Mouse (Mus musculus) limb, embryonic 14.5 days (tissue): ENCODE data around the gene Papolg. TPM values are rescaled to one million over a fixed set of nuclear protein-coding genes. Genes with fewer than 3 reads are reported as not detected.
"Not testable (repeated sequence)": the region's sequence is repeated elsewhere in the genome, so short reads cannot be mapped to it uniquely, and the experiment has no call there.

ENCODE experiments used
- ATAC-seq: fragments of 200-750 bp; cut with Nextera tagmentation; 2 replicates; pipeline ENCODE4 v1.8.0; 2017; ENCODE audit warnings: low read depth, moderate number of reproducible peaks, moderate TSS enrichment; ENCODE audit not compliant: low FRiP score
- DNase-seq: peaks from one replicate; pipeline ENCODE4 v3.0.0-alpha.2; 2015; ENCODE audit warnings: low spot score
- H3K27ac ChIP-seq: fragments of 300-500 bp; sonication (generic); replicated peaks from 2 replicates; pipeline ENCODE4 v1.5.1; 2014; ENCODE audit warnings: low read depth, mild to moderate bottlenecking, low read length, moderate library complexity, mixed read lengths
- H3K27me3 ChIP-seq: fragments of 300-500 bp; sonication (generic); 2 replicates; pipeline ENCODE4 v1.6.1; 2014; ENCODE audit warnings: low read length, mixed read lengths; ENCODE audit not compliant: control insufficient read depth, insufficient read depth
- H3K36me3 ChIP-seq: fragments of 300-500 bp; sonication (generic); 2 replicates; pipeline ENCODE4 v1.6.1; 2014; ENCODE audit warnings: mild to moderate bottlenecking, low read length, moderate library complexity, mixed read lengths; ENCODE audit not compliant: control insufficient read depth, insufficient read depth
- H3K4me1 ChIP-seq: fragments of 300-500 bp; sonication (generic); 2 replicates; pipeline ENCODE4 v1.6.1; 2014; ENCODE audit warnings: antibody characterized with exemption, low read length, mixed read lengths; ENCODE audit not compliant: control insufficient read depth, insufficient read depth
- H3K4me2 ChIP-seq: fragments of 300-500 bp; sonication (generic); replicated peaks from 2 replicates; pipeline ENCODE4 v1.6.1; 2014; ENCODE audit warnings: low read depth, mild to moderate bottlenecking, low read length, moderate library complexity; ENCODE audit not compliant: severe bottlenecking
- H3K4me3 ChIP-seq: fragments of 300-500 bp; sonication (generic); replicated peaks from 2 replicates; pipeline ENCODE4 v1.5.1; 2014; ENCODE audit warnings: low read length
- H3K9ac ChIP-seq: fragments of 300-500 bp; sonication (generic); 2 replicates; pipeline ENCODE4 v1.6.1; 2014; ENCODE audit warnings: mild to moderate bottlenecking, low read depth, low read length, moderate library complexity; ENCODE audit not compliant: severe bottlenecking
- H3K9me3 ChIP-seq: fragments of 300-500 bp; sonication (generic); 2 replicates; pipeline ENCODE4 v1.6.1; 2016; ENCODE audit warnings: low read length; ENCODE audit not compliant: control insufficient read depth
- POLR2A ChIP-seq: fragments of 200-500 bp; IDR thresholded peaks from 2 replicates; pipeline ENCODE4 v1.8.0; 2012; ENCODE audit warnings: inconsistent platforms, mild to moderate bottlenecking, moderate library complexity, borderline replicate concordance; ENCODE audit not compliant: insufficient read depth, insufficient read length; ENCODE audit errors: extremely low read depth
- WGBS: fragments of 180-500 bp; shearing (Covaris S2); extraction: QIAGEN DNeasy Blood & Tissue Kit; methylation state at CpG from one replicate; pipeline ENCODE4 v1.1.7; 2014; 5-methylcytosine and 5-hydroxymethylcytosine counted together
- polyA plus RNA-seq, 2 experiments: library from polyadenylated mRNA; depleted of rRNA in 1 of 2; stranded (reverse) in 1 of 2; unstranded in 1 of 2; fragments of >200 nt; fragmentation: Nextera tagmentation in 1 of 2; extraction: Ambion mirVana in 1 of 2; gene quantifications; 2 replicates each; pipeline versions ENCODE4 v1.2.1 to v1.2.3; 2012 to 2014

The Papolg gene
- polyA plus RNA-seq (2012; rRNA removed) (10.0 and 12.3 TPM in 2 replicates), polyA plus RNA-seq (2014; fragmentation: Nextera tagmentation; extraction: Ambion mirVana) (14.2 and 17.1 TPM in 2 replicates)

GRCm38 (mm10) chr11:23895060-23895426 is at the start of gene Papolg:
TSS of gene Papolg (minus strand) at chr11:23895253.
- H3K4me3 ChIP-seq: peak within 1 kb of the TSS; percentile 96
- peak within 1 kb of the TSS; percentile 90 for H3K27ac ChIP-seq
- H3K4me2 ChIP-seq: peak within 1 kb of the TSS; percentile 71
- peak; percentile 84; the same call in 1 of the 2 replicates for TF ChIP-seq POLR2A
- DNase-seq: peak; percentile 85
- H3K4me1 ChIP-seq: peaks cover 4% of the 10 kb centered on the region; the same call in 1 of the 2 replicates
- peak; percentile 99 for ATAC-seq
- under 1% methylated on average over 21 of the region's 21 CpGs for WGBS
- H3K27me3 ChIP-seq: no peaks in the 10 kb centered on the region
- H3K9me3 ChIP-seq: no peaks in the 10 kb centered on the region
- H3K36me3 ChIP-seq: peaks cover 6% of the 10 kb centered on the region; the same call in 1 of the 2 replicates
- H3K9ac ChIP-seq: peak within 1 kb of the TSS; percentile 84

- not testable (repeated sequence) for H3K36me3 ChIP-seq, H3K27me3 ChIP-seq, DNase-seq, H3K9me3 ChIP-seq, H3K4me3 ChIP-seq, H3K9ac ChIP-seq, H3K4me1 ChIP-seq, H3K27ac ChIP-seq, ATAC-seq
- peak overlapping the region; percentile 37 for H3K4me2 ChIP-seq
- 20% methylated on average over 8 of the region's 8 CpGs for WGBS
Measured at GRCm38 (mm10) chr11:23928146-23928545, 33.1 kb upstream of the Papolg start.

- no peaks in the 10 kb centered on the region for H3K36me3 ChIP-seq
- no peak for TF ChIP-seq POLR2A
- peak; percentile 5 for DNase-seq
- no peak for ATAC-seq
- WGBS: 24% methylated on average over 8 of the region's 8 CpGs
- H3K27me3 ChIP-seq: no peaks in the 10 kb centered on the region
- H3K4me2 ChIP-seq: peak overlapping the region; percentile 37
- H3K9ac ChIP-seq: no peak overlapping the region
- peaks cover 5% of the 10 kb centered on the region; the same call in 1 of the 2 replicates for H3K4me1 ChIP-seq
- no peaks in the 10 kb centered on the region for H3K9me3 ChIP-seq
- no peak overlapping the region for H3K27ac ChIP-seq
- 0 out of 2 replicates have a peak overlapping the region, but pooled peaks have one; percentile 4 for H3K4me3 ChIP-seq
Measured at GRCm38 (mm10) chr11:23927643-23928042, 32.6 kb upstream of the Papolg start.

- H3K4me1 ChIP-seq, H3K9ac ChIP-seq, H3K27me3 ChIP-seq, H3K4me2 ChIP-seq, H3K4me3 ChIP-seq, H3K27ac ChIP-seq, DNase-seq, H3K9me3 ChIP-seq, ATAC-seq, H3K36me3 ChIP-seq: not testable (repeated sequence)
- 76% methylated on average over 2 of the region's 2 CpGs for WGBS
Measured at GRCm38 (mm10) chr11:23913824-23914223, 18.8 kb upstream of the Papolg start.

- ATAC-seq (no peak), DNase-seq (no peak)
- no peak for TF ChIP-seq POLR2A
- H3K27ac ChIP-seq: no peak overlapping the region
- H3K27me3 ChIP-seq: no peaks in the 10 kb centered on the region
- no peak overlapping the region for H3K4me3 ChIP-seq
- no peaks in the 10 kb centered on the region for H3K36me3 ChIP-seq
- no peak overlapping the region for H3K4me2 ChIP-seq
- H3K4me1 ChIP-seq: no peaks in the 10 kb centered on the region
- H3K9ac ChIP-seq: no peak overlapping the region
- H3K9me3 ChIP-seq: no peaks in the 10 kb centered on the region
- 82% methylated on average over 1 of the region's 1 CpGs for WGBS
Measured at GRCm38 (mm10) chr11:23903909-23904308, 8.9 kb upstream of the Papolg start.
